Mouse (Mus musculus) brain, adult 2 months (tissue): ENCODE measurements around the gene Gm16427.
"Not testable (repeated sequence)": the region's sequence is repeated elsewhere in the genome, so short reads cannot be mapped to it uniquely, and the experiment has no call there.

Experiments used
- DNase-seq: peaks from one replicate; pipeline ENCODE4 v3.0.0; 2011; ENCODE audit warnings: low read depth, low spot score

Gm16427 gene

GRCm38 (mm10) chr5:93540100-93540499 lies at the start of gene Gm16427:
Gm16427 (minus strand) TSS chr5:93540200.
- DNase-seq: not testable (repeated sequence)
